Mouse (Mus musculus) midbrain, embryonic 16.5 days (tissue): ENCODE results near the gene Astn2. TPM values are rescaled to one million over a fixed set of nuclear protein-coding genes. Genes with fewer than 3 reads are reported as not detected.

Experiments
- ATAC-seq: fragments of 200-750 bp; cut with Nextera tagmentation; 2 replicates; pipeline ENCODE4 v1.8.0; 2017; ENCODE audit warnings: moderate TSS enrichment
- H3K27ac ChIP-seq: fragments of 300-500 bp; sonication (generic); 2 replicates; pipeline ENCODE4 v1.5.1; 2014; ENCODE audit warnings: mild to moderate bottlenecking, low read length, mixed read lengths
- H3K27me3 ChIP-seq: fragments of 300-500 bp; sonication (generic); 2 replicates; pipeline ENCODE4 v1.6.1; 2014; ENCODE audit warnings: low read depth, low read length, mixed read lengths; ENCODE audit not compliant: control insufficient read depth, insufficient read depth
- H3K36me3 ChIP-seq: fragments of 300-500 bp; sonication (generic); 2 replicates; pipeline ENCODE4 v1.6.1; 2014; ENCODE audit warnings: mild to moderate bottlenecking, low read length, moderate library complexity, mixed read lengths; ENCODE audit not compliant: control insufficient read depth, insufficient read depth
- H3K4me1 ChIP-seq: fragments of 300-500 bp; sonication (generic); 2 replicates; pipeline ENCODE4 v1.6.1; 2014; ENCODE audit warnings: mild to moderate bottlenecking, low read length, mixed read lengths; ENCODE audit not compliant: control insufficient read depth, insufficient read depth
- H3K4me2 ChIP-seq: fragments of 300-500 bp; sonication (generic); 2 replicates; pipeline ENCODE4 v1.6.1; 2014; ENCODE audit warnings: mild to moderate bottlenecking, low read length, mixed read lengths
- H3K4me3 ChIP-seq: fragments of 300-500 bp; sonication (generic); 2 replicates; pipeline ENCODE4 v1.5.1; 2014; ENCODE audit warnings: low read depth, mild to moderate bottlenecking, low read length, moderate library complexity, mixed read lengths
- H3K9ac ChIP-seq: fragments of 300-500 bp; sonication (generic); 2 replicates; pipeline ENCODE4 v1.6.1; 2014; ENCODE audit warnings: low read depth, low read length, mixed read lengths
- H3K9me3 ChIP-seq: fragments of 300-500 bp; sonication (generic); replicated peaks from 2 replicates; pipeline ENCODE4 v1.6.1; 2014; ENCODE audit warnings: mild to moderate bottlenecking, low read length, mixed read lengths; ENCODE audit not compliant: control insufficient read depth, poor library complexity, severe bottlenecking
- WGBS: fragments of 180-500 bp; shearing (Covaris S2); extraction: QIAGEN DNeasy Blood & Tissue Kit; methylation state at CpG from one replicate; pipeline ENCODE4 v1.1.7; 2014; 5-methylcytosine and 5-hydroxymethylcytosine counted together
- polyA plus RNA-seq: library from polyadenylated mRNA; unstranded; fragments of >200 nt; fragmentation: Nextera tagmentation; extraction: Ambion mirVana; gene quantifications from 2 replicates; pipeline ENCODE4 v1.2.1, GENCODE M21; 2015

Gene Astn2
- polyA plus RNA-seq, 1 experiment from 2014 or later: 1.8 TPM

DNA sequence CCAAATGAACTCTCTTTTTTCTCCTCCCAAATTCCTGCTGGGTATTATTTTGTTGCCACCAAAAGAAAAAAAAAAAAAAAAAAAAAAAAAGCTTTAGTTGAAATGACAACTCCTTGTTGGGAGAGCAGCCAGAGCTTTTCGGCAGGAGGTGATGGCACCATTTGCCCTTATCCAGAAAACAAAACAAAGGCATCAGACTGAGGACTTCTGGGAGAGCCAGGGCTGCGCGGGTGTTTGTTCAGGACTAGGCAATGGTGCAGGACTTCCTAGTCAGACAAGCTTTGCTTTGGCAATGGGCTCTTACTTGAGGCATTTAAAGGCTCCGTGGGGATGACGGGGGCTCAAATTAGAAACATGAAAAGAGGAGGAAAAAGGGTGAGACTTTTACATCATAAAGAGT is 817.5 kb downstream of the Astn2 start:
- no peaks in the 10 kb centered on the region for H3K36me3 ChIP-seq
- H3K27me3 ChIP-seq: no peaks in the 10 kb centered on the region
- no peak overlapping the region for H3K4me3 ChIP-seq
- H3K9me3 ChIP-seq: no peaks in the 10 kb centered on the region
- H3K27ac ChIP-seq: no peak overlapping the region
- H3K4me2 ChIP-seq: no peak overlapping the region
- ATAC-seq: no peak
- no peaks in the 10 kb centered on the region for H3K4me1 ChIP-seq
- 30% methylated on average over 5 of the region's 5 CpGs for WGBS
- H3K9ac ChIP-seq: no peak overlapping the region

DNA sequence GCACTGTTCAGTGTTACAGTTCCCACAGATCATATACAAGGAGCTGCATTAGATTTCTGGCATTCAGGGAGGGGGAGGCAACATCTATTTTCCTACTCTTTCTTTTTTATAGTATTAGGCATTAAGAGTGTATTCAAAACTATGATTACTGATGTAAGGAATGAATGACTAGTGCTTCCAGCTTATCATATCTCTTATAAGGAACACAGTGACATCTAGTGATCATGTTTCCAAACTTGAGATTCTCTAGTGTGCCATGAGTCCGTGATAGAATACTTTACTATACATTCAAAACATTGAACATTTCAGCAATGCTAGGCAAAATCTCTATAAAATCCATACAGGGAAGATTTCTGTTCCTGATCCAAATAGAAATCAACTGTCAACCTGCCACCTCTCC is 824.2 kb downstream of the Astn2 start:
- Histone ChIP-seq H3K4me2 (no peak overlapping the region), H3K4me1 (no peaks in the 10 kb centered on the region), H3K9ac (no peak overlapping the region), H3K27me3 (no peaks in the 10 kb centered on the region), H3K27ac (no peak overlapping the region), H3K9me3 (no peaks in the 10 kb centered on the region), H3K4me3 (no peak overlapping the region), H3K36me3 (no peaks in the 10 kb centered on the region)
- 65% methylated on average over 1 of the region's 1 CpGs for WGBS
- peak; percentile 39; the same call in 1 of the 2 replicates for ATAC-seq

DNA sequence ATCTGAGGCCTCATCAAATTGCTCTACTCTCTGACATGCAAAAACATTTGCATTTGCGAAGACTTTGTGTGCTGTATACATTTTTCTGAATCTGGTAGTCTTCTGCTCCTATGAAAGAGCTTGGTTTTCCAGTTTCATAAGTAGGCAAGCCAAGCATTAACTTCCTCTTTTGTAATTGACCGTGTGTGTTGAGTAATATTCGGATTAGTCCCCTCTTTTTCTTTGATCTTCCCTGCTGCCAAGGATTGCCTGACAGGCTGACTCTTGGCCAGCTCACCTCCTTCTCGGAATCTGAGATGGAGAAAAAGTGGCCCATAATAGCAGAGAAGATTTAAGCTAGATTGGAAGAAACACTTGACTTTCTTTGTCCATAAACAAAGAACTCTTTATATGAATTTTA is 838.9 kb downstream of the Astn2 start:
- no peaks in the 10 kb centered on the region for H3K9me3 ChIP-seq
- no peak overlapping the region for H3K4me3 ChIP-seq
- no peak for ATAC-seq
- no peaks in the 10 kb centered on the region for H3K36me3 ChIP-seq
- no peak overlapping the region for H3K4me2 ChIP-seq
- 51% methylated on average over 4 of the region's 4 CpGs for WGBS
- H3K27ac ChIP-seq: no peak overlapping the region
- no peak overlapping the region for H3K9ac ChIP-seq
- no peaks in the 10 kb centered on the region for H3K4me1 ChIP-seq
- no peaks in the 10 kb centered on the region for H3K27me3 ChIP-seq

DNA sequence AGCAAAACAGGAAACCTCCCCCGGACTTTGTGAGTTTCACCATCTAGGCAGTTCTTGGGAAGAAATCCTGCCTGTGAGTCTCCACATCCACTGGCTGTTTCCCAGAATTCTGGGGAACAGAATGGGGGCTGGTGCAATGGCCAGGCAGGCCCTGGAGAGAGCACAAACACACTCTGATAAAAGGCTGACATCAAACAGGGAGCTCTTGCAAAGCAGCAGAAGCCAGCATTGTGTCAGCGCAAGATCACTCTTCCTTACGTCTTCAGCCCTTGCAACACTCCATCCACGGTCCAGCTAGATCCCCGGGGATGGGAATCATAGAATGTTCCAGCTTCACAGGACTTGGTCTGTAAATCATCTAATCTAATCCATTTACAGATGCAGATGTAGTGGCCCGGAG is 855.9 kb downstream of the Astn2 start:
- Histone ChIP-seq H3K4me3 (no peak overlapping the region), H3K4me1 (no peaks in the 10 kb centered on the region), H3K27me3 (no peaks in the 10 kb centered on the region), H3K27ac (no peak overlapping the region), H3K9ac (no peak overlapping the region), H3K9me3 (no peaks in the 10 kb centered on the region), H3K36me3 (no peaks in the 10 kb centered on the region), H3K4me2 (no peak overlapping the region)
- no peak for ATAC-seq
- WGBS: 77% methylated on average over 6 of the region's 6 CpGs

DNA sequence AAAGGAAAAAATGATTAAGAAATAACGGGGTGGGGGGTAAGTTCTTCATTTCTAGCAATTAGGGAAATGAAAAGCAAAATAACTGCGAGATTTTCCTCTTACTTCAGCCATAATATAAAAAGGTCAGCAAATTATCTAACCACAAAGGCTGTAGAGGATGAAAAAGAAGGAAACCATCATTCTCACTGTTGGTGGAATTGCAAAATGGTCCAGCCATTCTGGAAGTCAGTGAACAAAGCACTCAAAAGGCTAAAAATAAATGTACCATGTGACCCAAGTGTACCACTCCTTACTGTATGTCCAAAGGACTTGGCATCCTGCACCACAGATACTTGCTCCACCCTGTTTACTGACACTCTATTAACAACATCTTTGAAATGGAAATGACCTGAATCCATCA is 858.8 kb downstream of the Astn2 start:
- no peak overlapping the region for H3K4me2 ChIP-seq
- ATAC-seq: no peak
- WGBS: 83% methylated on average over 2 of the region's 2 CpGs

DNA sequence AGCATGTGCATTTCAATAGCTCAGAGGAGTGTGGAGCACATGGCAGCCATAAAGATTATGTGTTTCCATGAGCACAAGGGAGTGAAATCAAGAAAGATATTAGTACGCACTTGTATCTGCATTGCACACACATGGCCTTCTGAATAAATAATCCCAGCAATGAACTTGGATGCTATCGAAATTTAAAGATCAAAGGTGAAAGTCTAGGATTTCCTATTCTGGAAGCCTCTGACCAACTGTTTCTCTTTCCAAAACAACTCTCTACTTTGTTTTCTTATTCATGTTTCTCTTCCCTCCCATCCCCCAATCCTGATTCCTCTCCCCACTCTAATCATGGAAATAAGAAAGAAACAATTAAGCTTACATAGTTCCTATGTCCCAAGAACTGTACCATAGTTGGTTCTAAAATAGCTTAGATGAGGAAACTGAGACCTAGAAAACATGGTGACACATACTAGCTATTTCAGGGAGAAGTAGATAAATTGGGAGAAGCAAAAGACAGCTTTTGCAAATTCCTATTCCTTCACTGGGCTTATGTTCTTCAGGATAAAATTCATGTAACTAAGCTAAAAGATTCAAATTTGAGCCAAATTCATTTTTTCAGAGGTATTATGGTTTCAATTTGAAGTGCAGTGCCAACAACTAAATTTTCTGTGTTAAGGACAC is 872.2 kb downstream of the Astn2 start:
- H3K27ac ChIP-seq: no peak overlapping the region
- ATAC-seq: no peak
- H3K9ac ChIP-seq: no peak overlapping the region
- H3K4me1 ChIP-seq: no peaks in the 10 kb centered on the region
- H3K9me3 ChIP-seq: no peaks in the 10 kb centered on the region
- no peak overlapping the region for H3K4me2 ChIP-seq
- H3K4me3 ChIP-seq: no peak overlapping the region
- no peaks in the 10 kb centered on the region for H3K36me3 ChIP-seq
- 89% methylated on average over 2 of the region's 2 CpGs for WGBS
- no peaks in the 10 kb centered on the region for H3K27me3 ChIP-seq

More for the DNA sequence above, 858.8 kb downstream of the Astn2 start:
- H3K27ac ChIP-seq: no peak overlapping the region
- no peaks in the 10 kb centered on the region for H3K4me1 ChIP-seq
- no peak overlapping the region for H3K9ac ChIP-seq
- H3K36me3 ChIP-seq: no peaks in the 10 kb centered on the region
- no peaks in the 10 kb centered on the region for H3K9me3 ChIP-seq
- no peaks in the 10 kb centered on the region for H3K27me3 ChIP-seq
- H3K4me3 ChIP-seq: no peak overlapping the region

DNA sequence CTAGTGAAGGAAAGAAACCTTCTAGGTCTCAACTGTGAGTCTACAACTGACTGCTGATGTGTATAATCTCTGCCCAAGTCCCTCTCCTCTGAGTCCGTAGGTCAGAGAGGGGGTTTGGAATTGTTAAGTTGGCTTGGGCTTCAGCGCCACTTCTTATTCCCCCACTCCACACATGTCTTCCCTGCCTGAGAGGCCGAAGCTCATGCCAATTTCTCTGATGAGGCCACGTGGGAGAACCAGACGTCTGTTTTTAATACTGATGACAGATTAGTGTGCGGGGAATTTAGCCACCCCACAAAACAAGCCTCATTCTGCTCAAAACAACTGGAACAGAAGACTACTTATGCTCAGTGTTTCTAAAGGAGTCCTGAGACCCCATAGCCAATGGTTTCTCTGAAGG is 872.8 kb downstream of the Astn2 start:
- ATAC-seq: no peak
- WGBS: 68% methylated on average over 6 of the region's 6 CpGs
- H3K4me2 ChIP-seq: no peak overlapping the region
- no peak overlapping the region for H3K27ac ChIP-seq
- H3K27me3 ChIP-seq: no peaks in the 10 kb centered on the region
- H3K36me3 ChIP-seq: no peaks in the 10 kb centered on the region
- no peaks in the 10 kb centered on the region for H3K9me3 ChIP-seq
- H3K4me1 ChIP-seq: no peaks in the 10 kb centered on the region
- H3K9ac ChIP-seq: no peak overlapping the region
- no peak overlapping the region for H3K4me3 ChIP-seq

DNA sequence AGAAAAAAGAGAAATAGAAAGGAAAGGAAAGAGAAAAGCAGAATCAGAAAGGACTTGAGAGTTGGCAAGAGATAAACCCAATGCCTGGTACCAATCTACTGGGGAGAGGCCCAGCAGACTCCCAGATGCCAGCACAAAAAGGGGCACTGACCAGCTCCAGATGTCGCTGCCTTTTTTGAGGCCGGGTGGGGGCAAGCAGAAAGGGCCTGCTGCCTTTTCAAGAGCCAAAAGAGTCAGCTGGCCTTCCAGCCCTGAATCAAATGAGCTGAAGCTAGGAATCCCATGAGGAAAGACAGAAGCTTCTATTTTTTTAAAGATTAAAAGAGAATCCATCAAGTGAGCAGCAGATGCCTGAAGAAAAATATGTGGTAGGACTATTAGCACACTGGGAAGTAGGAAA is 873.5 kb downstream of the Astn2 start:
- no peak overlapping the region for H3K4me3 ChIP-seq
- 75% methylated on average over 2 of the region's 2 CpGs for WGBS

DNA sequence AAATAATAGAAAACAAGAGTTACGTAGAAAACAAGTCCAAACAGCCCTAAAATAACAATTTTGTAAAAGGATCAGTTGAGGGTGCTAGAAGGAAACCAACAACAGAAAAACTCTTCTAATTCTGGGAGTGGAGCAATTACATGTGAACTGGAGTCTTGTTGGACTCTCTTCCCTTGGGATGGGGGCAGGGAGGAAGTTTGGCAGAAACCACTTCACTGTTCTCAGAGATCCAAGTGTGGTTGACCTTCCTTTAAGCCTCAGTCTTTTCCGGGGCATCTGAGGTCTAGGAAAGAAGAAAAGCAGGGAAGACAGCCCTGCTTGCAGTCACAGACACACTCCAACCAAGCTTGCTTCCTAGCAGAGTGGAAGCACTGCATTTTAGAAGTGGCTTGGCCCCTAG is 896.3 kb downstream of the Astn2 start:
- Histone ChIP-seq H3K27ac (no peak overlapping the region), H3K4me1 (no peaks in the 10 kb centered on the region), H3K4me3 (no peak overlapping the region), H3K36me3 (no peaks in the 10 kb centered on the region), H3K9me3 (no peaks in the 10 kb centered on the region), H3K9ac (no peak overlapping the region), H3K27me3 (no peaks in the 10 kb centered on the region), H3K4me2 (no peak overlapping the region)
- WGBS: 73% methylated on average over 2 of the region's 2 CpGs
- no peak for ATAC-seq

More for the DNA sequence above, 873.5 kb downstream of the Astn2 start:
- no peaks in the 10 kb centered on the region for H3K4me1 ChIP-seq
- no peak overlapping the region for H3K4me2 ChIP-seq
- no peak overlapping the region for H3K27ac ChIP-seq
- no peaks in the 10 kb centered on the region for H3K27me3 ChIP-seq
- ATAC-seq: no peak
- H3K36me3 ChIP-seq: no peaks in the 10 kb centered on the region
- H3K9ac ChIP-seq: no peak overlapping the region
- H3K9me3 ChIP-seq: no peaks in the 10 kb centered on the region
